Mouse (Mus musculus) midbrain, embryonic 15.5 days (tissue): ENCODE data around the gene Aco1. TPM values are rescaled to one million over a fixed set of nuclear protein-coding genes. Genes with fewer than 3 reads are reported as not detected.
"Not testable (repeated sequence)": the region's sequence is repeated elsewhere in the genome, so short reads cannot be mapped to it uniquely, and the experiment has no call there.

ENCODE experiments used
- ATAC-seq: fragments of 200-750 bp; cut with Nextera tagmentation; replicated peaks from 2 replicates; pipeline ENCODE4 v1.8.0; 2017; ENCODE audit warnings: moderate TSS enrichment
- H3K27ac ChIP-seq: fragments of 300-500 bp; sonication (generic); 2 replicates; pipeline ENCODE4 v1.5.1; 2015; ENCODE audit warnings: mild to moderate bottlenecking, inconsistent platforms
- H3K27me3 ChIP-seq: fragments of 300-500 bp; sonication (generic); replicated peaks from 2 replicates; pipeline ENCODE4 v1.6.1; 2015; ENCODE audit warnings: inconsistent platforms
- H3K36me3 ChIP-seq: fragments of 300-500 bp; sonication (generic); replicated peaks from 2 replicates; pipeline ENCODE4 v1.6.1; 2015; ENCODE audit warnings: inconsistent platforms
- H3K4me1 ChIP-seq: fragments of 300-500 bp; sonication (generic); 2 replicates; pipeline ENCODE4 v1.6.1; 2015; ENCODE audit warnings: inconsistent platforms
- H3K4me2 ChIP-seq: fragments of 300-500 bp; sonication (generic); 2 replicates; pipeline ENCODE4 v1.6.1; 2015; ENCODE audit warnings: inconsistent platforms, mild to moderate bottlenecking, moderate library complexity
- H3K4me3 ChIP-seq: fragments of 300-500 bp; sonication (generic); 2 replicates; pipeline ENCODE4 v1.5.1; 2015; ENCODE audit warnings: mild to moderate bottlenecking, inconsistent platforms
- H3K9ac ChIP-seq: fragments of 300-500 bp; sonication (generic); 2 replicates; pipeline ENCODE4 v1.6.1; 2015; ENCODE audit warnings: mild to moderate bottlenecking, inconsistent platforms
- H3K9me3 ChIP-seq: fragments of 300-500 bp; sonication (generic); 2 replicates; pipeline ENCODE4 v1.6.1; 2016; ENCODE audit warnings: inconsistent platforms
- WGBS: fragments of 180-500 bp; shearing (Covaris S2); methylation state at CpG from one replicate; pipeline ENCODE4 v1.1.7; 2015; ENCODE audit warnings: mixed read lengths; 5-methylcytosine and 5-hydroxymethylcytosine counted together
- polyA plus RNA-seq: library from polyadenylated mRNA; unstranded; fragments of >200 nt; fragmentation: Nextera tagmentation; extraction: Ambion mirVana; gene quantifications from 2 replicates; pipeline ENCODE4 v1.2.1, GENCODE M21; 2015

Gene Aco1
- polyA plus RNA-seq, result 44.0 and 45.1 TPM in 2 replicates

DNA sequence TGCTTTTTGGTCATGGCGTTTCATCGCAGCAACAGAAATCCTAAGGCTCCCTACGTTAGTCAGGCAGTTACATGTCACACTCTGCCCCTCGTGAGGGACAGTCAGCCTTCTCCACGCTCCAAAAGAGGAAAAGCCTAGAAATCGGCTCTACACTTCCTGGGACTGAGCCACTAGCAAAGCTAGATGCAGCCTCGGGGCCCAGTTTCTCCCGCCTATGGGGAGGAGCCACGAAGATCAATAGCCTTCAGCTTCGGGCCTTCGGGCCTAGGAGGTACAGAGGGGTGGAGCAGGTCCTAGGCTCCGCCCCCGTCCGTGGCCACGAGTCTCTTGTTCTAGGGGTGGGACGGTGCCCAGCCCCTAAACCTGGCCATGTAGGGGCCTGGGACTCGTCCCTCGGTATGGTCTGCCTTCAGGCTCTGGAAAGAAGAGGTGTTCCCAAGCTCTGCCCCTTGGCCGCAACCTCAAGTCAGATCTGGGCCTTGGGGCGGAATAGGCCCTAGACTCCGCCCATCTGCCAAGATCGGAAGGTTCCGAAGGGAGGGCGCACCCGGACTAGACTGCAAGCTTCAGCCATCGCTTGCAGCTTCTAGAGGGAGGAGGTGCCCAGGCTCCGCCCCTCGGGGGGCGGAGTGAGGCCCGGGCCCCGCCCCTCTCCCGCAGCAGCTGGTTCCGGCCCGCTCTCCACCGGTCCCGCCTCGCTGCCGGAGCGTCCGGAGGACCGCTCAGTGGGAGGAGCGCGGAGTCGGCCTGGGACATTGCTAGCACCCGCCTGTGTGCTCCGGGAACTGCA is at the start of gene Aco1:
Gene Aco1, plus strand, starts transcription at position 339 of the 790 bp plus-strand sequence.
- H3K9ac ChIP-seq, result peak within 1 kb of the TSS; percentile 72
- H3K4me1 ChIP-seq, result peaks cover 29% of the 10 kb centered on the region
- peak within 1 kb of the TSS; percentile 95 for H3K27ac ChIP-seq
- H3K4me2 ChIP-seq, result peak within 1 kb of the TSS; percentile 71
- no peaks in the 10 kb centered on the region for H3K27me3 ChIP-seq
- no peaks in the 10 kb centered on the region for H3K36me3 ChIP-seq
- ATAC-seq, result peak; percentile 98
- H3K9me3 ChIP-seq, result no peaks in the 10 kb centered on the region
- peak within 1 kb of the TSS; percentile 95 for H3K4me3 ChIP-seq
- 0% methylated on average over 46 of the region's 46 CpGs for WGBS

DNA sequence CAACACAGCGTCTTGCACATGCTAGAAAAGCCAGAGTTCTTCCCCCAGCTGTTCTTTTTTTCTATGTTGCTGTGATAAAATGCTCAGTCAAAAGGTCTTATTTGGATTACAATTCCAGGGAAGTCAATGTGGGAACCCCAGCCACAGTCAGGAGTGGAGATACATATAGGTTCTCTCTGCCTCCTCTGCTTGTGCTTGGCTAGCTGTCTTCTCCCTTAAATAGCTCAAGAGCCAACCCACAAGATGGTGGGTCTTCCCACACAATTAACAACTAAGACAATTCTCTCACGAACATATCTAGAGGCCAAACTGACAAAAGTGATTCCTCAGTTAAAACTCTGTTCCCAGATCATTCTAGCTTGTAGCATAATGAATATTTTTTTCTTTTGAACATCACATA is 47.9 kb upstream of the Aco1 start:
- Histone ChIP-seq H3K4me2 (no peak overlapping the region), H3K9me3 (no peaks in the 10 kb centered on the region), H3K36me3 (no peaks in the 10 kb centered on the region), H3K4me3 (no peak overlapping the region), H3K27ac (no peak overlapping the region), H3K4me1 (no peaks in the 10 kb centered on the region), H3K27me3 (no peaks in the 10 kb centered on the region), H3K9ac (no peak overlapping the region)
- WGBS, result 79% methylated on average over 2 of the region's 2 CpGs
- no peak for ATAC-seq

DNA sequence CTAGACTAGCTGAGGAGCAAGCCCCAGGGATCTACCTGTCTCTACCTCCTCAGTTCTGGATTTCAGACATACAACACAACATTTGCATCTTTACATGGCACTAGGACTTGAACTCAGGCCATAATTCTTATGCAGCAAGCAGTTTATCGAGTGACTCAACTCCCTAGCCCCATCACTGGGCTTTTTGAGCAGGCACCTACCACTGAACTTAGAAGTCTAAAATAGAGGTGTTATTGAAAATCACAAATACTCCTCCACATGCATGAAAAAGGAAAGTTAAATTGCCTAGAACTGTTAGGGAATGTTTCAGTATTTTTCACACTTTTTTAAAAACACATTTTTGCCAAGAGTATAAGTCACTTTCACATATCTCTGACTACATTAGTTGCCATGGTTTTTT is 39.9 kb upstream of the Aco1 start:
- Histone ChIP-seq H3K4me2 (no peak overlapping the region), H3K9me3 (no peaks in the 10 kb centered on the region), H3K9ac (no peak overlapping the region), H3K27ac (no peak overlapping the region), H3K4me1 (no peaks in the 10 kb centered on the region), H3K4me3 (no peak overlapping the region), H3K36me3 (no peaks in the 10 kb centered on the region), H3K27me3 (no peaks in the 10 kb centered on the region)
- WGBS, result 88% methylated on average over 1 of the region's 1 CpGs
- ATAC-seq, result no peak

- no peak for ATAC-seq
- WGBS, result 32% methylated on average over 8 of the region's 8 CpGs
- H3K36me3 ChIP-seq, result no peaks in the 10 kb centered on the region
- H3K4me1 ChIP-seq, result no peaks in the 10 kb centered on the region
- H3K9ac ChIP-seq, result no peak overlapping the region
- no peak overlapping the region for H3K27ac ChIP-seq
- no peak overlapping the region for H3K4me3 ChIP-seq
- H3K4me2 ChIP-seq, result no peak overlapping the region
- H3K27me3 ChIP-seq, result no peaks in the 10 kb centered on the region
- H3K9me3 ChIP-seq, result no peaks in the 10 kb centered on the region
Observed at GRCm38 (mm10) chr4:40106004-40106536, 36.8 kb upstream of the Aco1 start.

DNA sequence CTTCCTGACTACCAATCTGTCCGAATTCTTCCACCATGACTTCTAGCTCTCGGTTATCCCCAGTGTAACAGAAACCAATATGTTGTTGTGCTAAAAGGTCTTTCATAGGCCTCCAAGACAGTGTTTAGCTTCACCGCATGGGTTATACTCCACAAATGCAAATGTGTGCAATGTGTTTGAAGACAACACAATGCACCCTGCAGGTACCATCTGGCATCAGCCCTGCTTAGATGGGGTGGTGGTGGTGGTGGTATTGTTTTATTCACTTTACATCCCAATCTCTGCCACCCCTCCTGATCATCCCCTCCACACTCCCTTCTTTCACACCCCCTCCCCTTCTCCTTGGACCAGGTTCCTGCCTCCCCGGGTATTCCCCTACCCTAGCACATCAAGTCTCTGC is 34.9 kb upstream of the Aco1 start:
- H3K4me3 ChIP-seq, result no peak overlapping the region
- H3K27me3 ChIP-seq, result no peaks in the 10 kb centered on the region
- H3K4me1 ChIP-seq, result no peaks in the 10 kb centered on the region
- no peak overlapping the region for H3K27ac ChIP-seq
- no peak for ATAC-seq
- no peak overlapping the region for H3K4me2 ChIP-seq
- no peak overlapping the region for H3K9ac ChIP-seq
- WGBS, result 81% methylated on average over 4 of the region's 4 CpGs
- H3K9me3 ChIP-seq, result no peaks in the 10 kb centered on the region
- no peaks in the 10 kb centered on the region for H3K36me3 ChIP-seq

DNA sequence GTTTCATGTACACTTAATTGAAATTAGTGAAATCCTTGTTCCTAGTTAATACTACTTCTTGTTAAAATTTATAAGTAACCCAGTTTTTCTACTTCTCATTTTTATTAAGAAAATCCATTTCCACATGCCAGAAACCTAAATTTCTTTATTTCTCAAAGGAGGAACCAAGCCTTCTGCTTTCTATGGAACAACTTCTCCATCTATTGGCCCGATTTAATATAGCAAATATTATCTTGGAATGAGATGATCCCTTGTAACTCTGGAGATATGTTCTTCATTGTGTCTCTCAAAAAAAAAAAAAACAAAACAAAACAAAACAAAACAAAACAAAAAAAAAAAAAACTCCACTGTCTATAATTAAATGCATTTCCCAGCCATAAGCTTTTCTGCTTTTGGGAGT is 29.7 kb upstream of the Aco1 start:
- Histone ChIP-seq H3K36me3 (no peaks in the 10 kb centered on the region), H3K4me1 (no peaks in the 10 kb centered on the region)
- 87% methylated on average over 1 of the region's 1 CpGs for WGBS

DNA sequence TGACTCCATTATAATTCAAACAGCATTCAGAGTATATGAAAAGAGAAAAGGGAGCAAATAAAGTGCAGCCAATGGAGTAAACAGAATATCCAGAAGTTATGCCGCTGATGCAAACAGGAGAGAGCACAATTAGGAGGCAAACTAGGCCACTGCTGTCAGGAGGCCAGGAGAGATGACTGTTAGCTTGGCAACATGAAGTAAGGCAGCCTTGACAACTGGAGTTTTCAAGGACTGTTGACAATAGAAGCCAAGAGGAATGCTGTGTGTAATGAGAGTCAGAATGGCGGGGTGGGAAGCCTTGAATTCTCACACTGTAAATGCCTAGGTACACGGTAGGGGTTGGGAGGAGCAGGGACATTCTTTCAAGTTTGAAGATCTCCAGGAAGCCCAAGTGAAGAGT is 21.7 kb upstream of the Aco1 start:
- H3K4me1 ChIP-seq, result no peaks in the 10 kb centered on the region
- H3K4me3 ChIP-seq, result no peak overlapping the region
- no peak overlapping the region for H3K9ac ChIP-seq
- no peaks in the 10 kb centered on the region for H3K36me3 ChIP-seq
- ATAC-seq, result no peak
- WGBS, result 79% methylated on average over 3 of the region's 3 CpGs
- H3K4me2 ChIP-seq, result no peak overlapping the region
- no peaks in the 10 kb centered on the region for H3K27me3 ChIP-seq
- no peaks in the 10 kb centered on the region for H3K9me3 ChIP-seq
- no peak overlapping the region for H3K27ac ChIP-seq

More for the DNA sequence above, 29.7 kb upstream of the Aco1 start:
- Histone ChIP-seq H3K9ac (no peak overlapping the region), H3K27me3 (no peaks in the 10 kb centered on the region), H3K4me2 (no peak overlapping the region), H3K4me3 (no peak overlapping the region), H3K27ac (no peak overlapping the region), H3K9me3 (no peaks in the 10 kb centered on the region)
- ATAC-seq, result no peak

DNA sequence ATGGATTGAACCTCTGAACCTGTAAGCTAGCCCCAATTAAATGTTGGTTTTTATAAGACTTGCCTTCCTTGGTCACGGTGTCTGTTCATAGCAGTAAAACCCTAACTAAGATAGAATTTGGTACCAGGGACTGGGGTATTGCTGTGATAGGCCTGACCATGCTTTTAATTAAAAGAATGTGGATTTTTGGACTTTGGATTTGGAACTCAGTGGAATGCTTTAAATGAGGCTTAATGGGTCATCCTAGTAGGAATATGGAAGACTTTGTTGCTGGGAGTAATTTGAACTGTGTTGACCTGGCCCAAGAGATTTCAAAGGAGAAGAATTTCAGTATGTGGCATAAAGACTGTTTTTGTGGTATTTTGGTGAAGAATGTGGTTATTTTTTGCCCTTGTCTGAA is 20.6 kb upstream of the Aco1 start:
- 98% methylated on average over 1 of the region's 1 CpGs for WGBS

GRCm38 (mm10) chr4:40134468-40135102 is 8.3 kb upstream of the Aco1 start:
- Histone ChIP-seq H3K27me3 (no peaks in the 10 kb centered on the region), H3K4me3 (no peak overlapping the region), H3K4me1 (no peaks in the 10 kb centered on the region), H3K36me3 (no peaks in the 10 kb centered on the region), H3K27ac (no peak overlapping the region), H3K4me2 (no peak overlapping the region), H3K9me3 (no peaks in the 10 kb centered on the region), H3K9ac (no peak overlapping the region)
- ATAC-seq, result peak; percentile 66
- WGBS, result 17% methylated on average over 9 of the region's 9 CpGs

More for the DNA sequence above, 20.6 kb upstream of the Aco1 start:
- not testable (repeated sequence) for H3K9ac ChIP-seq, H3K4me1 ChIP-seq, H3K4me2 ChIP-seq, H3K27ac ChIP-seq, H3K36me3 ChIP-seq, H3K9me3 ChIP-seq, H3K27me3 ChIP-seq, ATAC-seq, H3K4me3 ChIP-seq

- H3K9ac ChIP-seq, result no peak overlapping the region
- no peaks in the 10 kb centered on the region for H3K9me3 ChIP-seq
- no peak for ATAC-seq
- H3K4me2 ChIP-seq, result no peak overlapping the region
- H3K4me3 ChIP-seq, result no peak overlapping the region
- H3K36me3 ChIP-seq, result no peaks in the 10 kb centered on the region
- H3K4me1 ChIP-seq, result no peaks in the 10 kb centered on the region
- H3K27ac ChIP-seq, result no peak overlapping the region
- 90% methylated on average over 4 of the region's 4 CpGs for WGBS
- H3K27me3 ChIP-seq, result no peaks in the 10 kb centered on the region
Observed at GRCm38 (mm10) chr4:40136519-40136918, 6.4 kb upstream of the Aco1 start.

DNA sequence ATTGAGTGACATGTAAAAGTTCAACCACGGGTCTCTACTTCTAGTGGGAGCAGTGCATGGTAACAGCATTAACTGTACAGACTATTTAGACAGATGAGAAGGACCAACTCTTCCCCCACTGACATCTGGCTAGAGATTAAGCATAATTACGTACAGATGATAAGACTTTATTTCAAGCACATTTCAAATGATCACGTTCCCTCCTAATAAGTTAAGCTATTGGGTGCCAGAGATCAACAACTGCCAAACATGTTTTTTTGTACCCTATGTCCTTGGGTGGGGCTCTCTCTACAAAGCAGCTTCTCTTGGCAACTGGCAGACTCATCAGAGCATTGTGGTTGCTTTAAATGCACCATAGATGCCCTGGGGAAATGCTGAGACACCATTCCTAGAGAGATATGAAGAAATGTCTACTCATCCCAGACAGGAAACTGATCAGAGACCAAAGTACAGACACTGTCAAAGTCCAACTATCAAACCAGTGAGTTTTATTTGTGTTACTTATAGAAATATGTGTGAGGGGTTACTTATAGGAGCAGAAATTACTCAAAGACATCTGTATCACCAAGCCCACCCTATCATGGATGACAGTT is 3.1 kb upstream of the Aco1 start:
- Histone ChIP-seq H3K4me1 (peaks cover 20% of the 10 kb centered on the region), H3K36me3 (no peaks in the 10 kb centered on the region), H3K9ac (no peak overlapping the region), H3K27me3 (no peaks in the 10 kb centered on the region), H3K4me3 (no peak overlapping the region), H3K9me3 (no peaks in the 10 kb centered on the region), H3K4me2 (no peak overlapping the region), H3K27ac (no peak overlapping the region)
- 78% methylated on average over 3 of the region's 3 CpGs for WGBS
- no peak for ATAC-seq

DNA sequence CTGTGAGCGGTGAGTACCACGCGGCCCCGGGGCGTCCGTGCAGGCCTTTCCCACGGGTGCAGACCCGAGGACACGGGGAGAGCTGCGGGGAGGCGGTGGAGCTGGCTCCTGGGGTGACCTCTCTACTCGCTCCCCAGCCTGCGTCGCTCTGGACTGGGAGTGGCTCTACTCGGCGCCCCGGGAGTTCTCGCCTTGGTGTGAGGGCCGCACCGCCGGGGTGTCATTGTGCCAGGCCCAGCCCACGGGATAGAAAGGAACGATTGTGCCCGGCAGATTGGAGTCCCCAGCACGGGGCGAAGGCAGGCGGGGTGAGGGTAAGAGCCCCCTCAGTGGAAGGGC is 621 bp downstream of the Aco1 start:
- peak overlapping the region; percentile 71 for H3K4me2 ChIP-seq
- peak overlapping the region; percentile 95 for H3K4me3 ChIP-seq
- H3K9me3 ChIP-seq, result no peaks in the 10 kb centered on the region
- no peaks in the 10 kb centered on the region for H3K27me3 ChIP-seq
- peak overlapping the region; percentile 95 for H3K27ac ChIP-seq
- peaks cover 29% of the 10 kb centered on the region for H3K4me1 ChIP-seq
- peak overlapping the region; percentile 72 for H3K9ac ChIP-seq
- 0% methylated on average over 27 of the region's 27 CpGs for WGBS
- no peaks in the 10 kb centered on the region for H3K36me3 ChIP-seq
- no peak; the same call in 1 of the 2 replicates for ATAC-seq
